Mouse (Mus musculus) kidney, adult 2 months (tissue): ENCODE measurements around the gene Ttc9b. TPM values are rescaled to one million over a fixed set of nuclear protein-coding genes. Genes with fewer than 3 reads are reported as not detected.
A peak's percentile ranks its signal among the peaks of the same experiment; 100 is the strongest.

Source experiments
- DNase-seq: peaks from one replicate; pipeline ENCODE4 v3.0.0; 2021
- H3K27ac ChIP-seq: fragments of 200-500 bp; 2 replicates; pipeline ENCODE4 v1.5.1; 2012; ENCODE audit warnings: low read depth, low read length, control low read depth, inconsistent platforms; ENCODE audit not compliant: insufficient read depth
- H3K27me3 ChIP-seq: fragments of 200-500 bp; replicated peaks from 2 replicates; pipeline ENCODE4 v1.6.1; 2012; ENCODE audit warnings: mild to moderate bottlenecking, moderate library complexity, low read length, inconsistent platforms; ENCODE audit not compliant: control insufficient read depth, insufficient read depth
- H3K36me3 ChIP-seq: fragments of 200-500 bp; 2 replicates; pipeline ENCODE4 v1.6.1; 2012; ENCODE audit warnings: mild to moderate bottlenecking, moderate library complexity, low read length, inconsistent platforms; ENCODE audit not compliant: control insufficient read depth, insufficient read depth
- H3K4me1 ChIP-seq: fragments of 200-500 bp; 2 replicates; pipeline ENCODE4 v1.6.1; 2011; ENCODE audit warnings: low read length; ENCODE audit not compliant: control insufficient read depth, insufficient read depth
- H3K4me3 ChIP-seq: fragments of 200-500 bp; 2 replicates; pipeline ENCODE4 v1.5.1; 2011; ENCODE audit warnings: mild to moderate bottlenecking, low read depth, low read length, control low read depth; ENCODE audit not compliant: insufficient read depth
- CTCF ChIP-seq: fragments of 200-500 bp; conservative IDR thresholded peaks from 2 replicates; pipeline ENCODE4 v1.5.1; 2011; ENCODE audit warnings: low read depth, mild to moderate bottlenecking, control low read depth, low read length, moderate library complexity, mixed read lengths; ENCODE audit not compliant: insufficient read depth, insufficient read length
- POLR2A ChIP-seq: fragments of 200-500 bp; IDR thresholded peaks from one replicate; pipeline ENCODE4 v1.6.1; 2011; ENCODE audit warnings: low read depth, low read length, control low read depth
- WGBS: fragments of 180-500 bp; shearing (Covaris S2); methylation state at CpG from one replicate; pipeline ENCODE4 v1.1.7; 2018; 5-methylcytosine and 5-hydroxymethylcytosine counted together
- polyA plus RNA-seq: library from polyadenylated mRNA; depleted of rRNA; stranded (reverse); fragments of >200 nt; gene quantifications from 2 replicates; pipeline ENCODE4 v1.2.3, GENCODE M21; 2012; rRNA removed

Ttc9b gene
- polyA plus RNA-seq, result not detected in 2 replicates

DNA sequence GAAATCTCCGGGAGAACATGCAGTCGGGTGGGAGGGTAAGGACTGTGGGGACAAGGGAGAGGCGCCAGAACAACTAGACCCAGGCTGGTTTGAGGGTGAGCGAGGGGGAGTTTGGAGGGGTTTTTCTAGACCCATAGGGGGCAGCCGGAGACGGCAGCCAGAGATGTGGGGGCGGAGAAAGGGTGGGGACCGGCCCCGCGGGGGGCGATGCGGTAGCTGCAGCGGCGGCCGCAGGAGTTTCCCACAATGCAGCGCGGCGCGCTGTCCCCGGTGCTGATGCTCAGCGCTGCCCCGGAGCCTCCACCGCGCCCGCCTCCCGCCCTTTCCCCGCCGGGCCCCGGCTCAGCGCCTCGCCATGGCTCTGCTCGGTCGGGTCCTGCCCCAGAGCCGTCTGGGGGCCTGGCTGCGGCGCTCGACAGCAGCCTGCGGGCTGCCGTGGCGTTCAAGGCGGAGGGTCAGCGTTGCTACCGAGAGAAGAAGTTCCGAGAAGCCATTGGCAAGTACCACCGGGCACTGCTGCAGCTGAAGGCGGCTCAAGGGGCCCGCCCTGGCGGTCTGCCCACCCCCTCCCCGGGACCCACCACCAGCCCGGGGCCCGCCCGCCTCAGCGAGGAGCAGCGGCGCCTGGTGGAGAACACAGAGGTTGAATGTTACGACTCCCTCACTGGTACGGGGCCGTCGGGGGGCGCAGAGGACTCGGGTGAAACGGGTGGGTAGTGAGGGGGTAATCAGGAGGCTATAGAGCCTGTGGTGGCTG is at the start of gene Ttc9b:
Ttc9b (plus strand) TSS at position 235 of the 757 bp plus-strand sequence.
- H3K36me3 ChIP-seq, result no peaks in the 10 kb centered on the region
- H3K4me1 ChIP-seq, result no peaks in the 10 kb centered on the region
- H3K27ac ChIP-seq, result no peak within 1 kb of the TSS
- TF ChIP-seq CTCF, result no peak
- TF ChIP-seq POLR2A, result no peak
- H3K27me3 ChIP-seq, result peaks cover 2% of the 10 kb centered on the region; the same call in 1 of the 2 replicates
- no peak within 1 kb of the TSS for H3K4me3 ChIP-seq
- peak; percentile 18 for DNase-seq
- WGBS, result 4% methylated on average over 61 of the region's 62 CpGs

DNA sequence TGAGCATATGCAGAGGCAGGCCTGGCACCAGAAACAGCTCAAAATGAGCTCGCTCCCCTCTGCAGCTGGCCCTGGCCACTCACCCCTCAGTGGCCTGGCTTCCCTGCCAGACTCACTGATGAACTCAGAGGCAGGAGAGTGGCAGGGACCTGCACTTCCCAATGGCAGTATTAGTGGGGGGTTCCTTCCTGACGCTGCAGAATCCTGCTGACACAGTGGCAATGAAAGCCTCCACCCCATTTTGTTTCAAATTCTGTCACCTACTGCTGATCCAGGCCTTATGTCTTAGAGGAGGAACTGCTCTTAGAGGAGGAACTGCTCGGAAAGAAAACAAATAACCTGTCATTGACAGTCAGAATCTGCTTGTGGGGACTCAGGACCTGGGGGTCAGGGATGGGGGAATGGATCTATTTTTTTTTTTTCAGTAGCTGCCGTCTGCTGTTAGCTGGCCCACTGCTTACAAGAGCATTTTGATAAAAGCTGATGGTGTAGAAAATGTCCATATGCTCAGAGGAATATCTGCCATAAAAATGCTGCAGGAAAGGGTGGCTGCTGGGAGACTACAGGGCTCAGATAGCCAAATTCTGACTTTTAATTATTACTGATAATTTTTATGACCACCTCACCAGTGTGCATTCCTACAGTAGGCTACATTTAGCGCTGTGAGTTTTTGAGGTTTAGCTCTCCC is 48.9 kb upstream of the Ttc9b start:
- no peak overlapping the region for H3K27ac ChIP-seq
- TF ChIP-seq POLR2A (no peak), CTCF (no peak)
- WGBS, result 56% methylated on average over 5 of the region's 5 CpGs
- DNase-seq, result no peak
- H3K27me3 ChIP-seq, result no peaks in the 10 kb centered on the region
- H3K4me1 ChIP-seq, result peaks cover 41% of the 10 kb centered on the region
- H3K36me3 ChIP-seq, result no peaks in the 10 kb centered on the region
- H3K4me3 ChIP-seq, result no peak overlapping the region

DNA sequence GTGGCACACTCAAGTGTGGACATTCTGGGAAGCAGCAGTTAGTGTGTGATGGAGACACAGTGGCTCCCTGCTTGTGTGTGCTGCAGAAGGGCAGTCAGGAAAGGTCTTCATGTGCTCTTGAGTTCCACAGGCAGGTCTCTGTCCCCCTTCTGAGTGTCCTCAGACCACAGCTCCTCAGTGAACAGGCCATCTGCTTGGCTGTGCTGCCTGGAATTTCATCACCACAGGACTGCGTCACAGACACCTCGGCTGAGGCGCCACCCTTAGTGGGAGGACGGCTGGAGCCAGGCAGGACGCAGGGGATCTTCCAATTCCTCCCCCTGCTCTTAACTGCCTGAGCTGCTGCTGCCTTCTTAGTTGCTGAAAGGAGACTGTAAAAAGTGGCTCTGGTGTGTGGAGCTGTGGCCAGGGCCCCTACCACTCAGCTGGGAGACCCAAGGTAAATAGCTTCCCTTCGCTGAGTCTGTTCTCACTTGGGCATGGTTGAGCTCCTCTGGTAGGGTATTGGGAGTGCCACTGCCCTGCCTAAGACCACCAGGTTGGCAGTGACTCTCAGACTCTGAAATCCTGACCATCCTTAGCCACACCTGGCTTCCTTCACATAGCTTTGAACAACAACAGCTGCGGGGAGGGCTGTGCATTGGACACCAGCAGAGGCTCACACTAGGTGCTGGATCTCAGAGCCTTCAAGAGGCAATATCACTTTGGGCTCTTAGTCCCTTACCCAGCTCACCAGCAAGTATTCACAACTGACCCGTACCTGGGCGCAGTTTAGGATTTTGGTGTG is 48.0 kb upstream of the Ttc9b start:
- no peaks in the 10 kb centered on the region for H3K36me3 ChIP-seq
- 66% methylated on average over 9 of the region's 9 CpGs for WGBS
- H3K27me3 ChIP-seq, result no peaks in the 10 kb centered on the region
- peak; percentile 26 for DNase-seq
- peaks cover 41% of the 10 kb centered on the region for H3K4me1 ChIP-seq
- TF ChIP-seq POLR2A (no peak), CTCF (no peak)
- no peak overlapping the region for H3K4me3 ChIP-seq
- H3K27ac ChIP-seq, result no peak overlapping the region

DNA sequence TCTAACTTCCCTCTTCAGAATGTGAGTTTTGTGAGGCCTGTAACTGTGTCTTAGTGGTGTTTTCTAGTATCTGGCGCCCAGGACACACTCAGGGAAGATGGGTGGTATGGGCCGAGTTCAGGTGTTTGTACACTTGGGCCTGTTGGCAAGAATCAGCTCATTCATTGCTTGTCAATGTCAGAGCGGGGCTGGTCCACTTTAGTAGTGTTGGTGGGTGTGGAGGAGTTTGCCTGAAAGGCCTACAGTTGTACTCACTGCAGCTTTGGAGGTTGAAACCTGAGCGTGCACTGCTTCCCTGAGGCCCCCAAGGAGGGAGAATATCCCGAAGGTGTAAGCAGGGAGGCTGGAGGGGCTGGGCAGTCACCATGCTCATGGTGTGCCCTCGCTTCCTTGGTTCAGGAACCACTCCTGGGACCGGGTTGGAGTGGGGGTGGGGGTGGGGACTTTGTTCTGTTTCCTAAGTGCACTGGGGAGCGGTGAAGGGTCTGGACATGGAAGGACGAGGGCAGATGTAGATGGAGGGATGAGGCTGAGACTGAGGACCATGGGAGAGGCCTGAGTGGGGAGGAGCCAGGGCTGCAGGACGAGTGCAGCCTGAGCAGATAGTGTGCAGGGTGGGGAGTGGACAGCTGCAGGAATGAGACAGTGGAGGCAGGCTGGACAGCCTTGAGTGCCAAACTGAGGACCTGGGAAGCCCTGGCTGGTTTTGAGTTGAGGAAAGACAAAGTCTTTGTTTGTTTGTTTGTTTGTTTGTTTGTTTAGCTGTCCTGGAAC is 47.0 kb upstream of the Ttc9b start:
- 45% methylated on average over 10 of the region's 10 CpGs for WGBS
- Histone ChIP-seq H3K36me3 (no peaks in the 10 kb centered on the region), H3K4me1 (peaks cover 41% of the 10 kb centered on the region), H3K4me3 (no peak overlapping the region), H3K27me3 (no peaks in the 10 kb centered on the region), H3K27ac (no peak overlapping the region)
- DNase-seq, result no peak
- TF ChIP-seq CTCF, result no peak
- TF ChIP-seq POLR2A, result no peak

DNA sequence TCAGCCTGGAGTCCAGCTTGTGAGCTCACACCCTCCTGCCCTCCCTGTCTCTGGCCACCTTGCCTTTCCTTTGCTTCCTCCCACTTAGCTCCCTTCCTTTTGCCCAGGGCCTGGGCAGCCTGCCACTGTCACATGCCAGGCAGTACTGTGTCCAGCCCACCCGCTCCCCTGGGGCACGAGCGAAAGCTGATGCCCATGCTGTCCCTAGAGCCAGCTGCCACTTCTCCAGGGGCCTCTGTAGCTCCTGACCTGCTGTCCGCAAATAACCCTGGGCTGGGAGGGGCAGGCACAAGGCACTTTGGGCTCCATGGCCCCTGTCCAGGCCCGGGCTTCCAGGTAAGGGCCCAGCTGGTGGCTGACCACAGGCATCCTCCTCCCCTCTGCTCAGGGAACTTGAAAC is 46.1 kb upstream of the Ttc9b start:
- Histone ChIP-seq H3K36me3 (no peaks in the 10 kb centered on the region), H3K27me3 (no peaks in the 10 kb centered on the region), H3K4me3 (no peak overlapping the region), H3K27ac (0 out of 2 replicates have a peak overlapping the region, but pooled peaks have one; percentile 28), H3K4me1 (peaks cover 38% of the 10 kb centered on the region)
- WGBS, result 12% methylated on average over 5 of the region's 5 CpGs
- DNase-seq, result peak; percentile 91
- TF ChIP-seq CTCF (no peak), POLR2A (no peak)

DNA sequence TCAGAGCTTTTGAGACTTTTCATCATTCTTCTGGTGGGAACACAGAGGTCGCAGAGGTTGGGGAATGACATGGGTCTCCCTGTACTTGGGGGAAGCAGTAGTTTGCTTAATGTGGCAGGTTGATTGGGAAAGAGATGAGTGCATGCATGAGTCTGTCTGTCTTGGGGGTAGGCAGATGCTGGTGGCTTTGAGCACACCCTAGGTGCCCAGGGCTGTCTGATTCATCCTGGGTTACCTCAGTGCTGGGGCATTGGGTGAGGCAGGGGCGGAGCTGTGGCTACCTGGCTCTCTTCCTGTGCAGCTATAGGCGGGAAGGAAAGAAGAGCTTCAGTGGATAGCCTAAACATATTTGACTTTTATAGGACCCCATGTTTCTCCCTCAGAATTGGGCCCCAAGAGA is 45.6 kb upstream of the Ttc9b start:
- Histone ChIP-seq H3K27ac (no peak overlapping the region), H3K4me3 (no peak overlapping the region), H3K4me1 (peaks cover 32% of the 10 kb centered on the region), H3K27me3 (no peaks in the 10 kb centered on the region), H3K36me3 (no peaks in the 10 kb centered on the region)
- 82% methylated on average over 3 of the region's 3 CpGs for WGBS
- TF ChIP-seq POLR2A (no peak), CTCF (no peak)
- no peak for DNase-seq
